Mouse (Mus musculus) embryonic stem cell, embryonic (primary cell): ENCODE results near the gene Pbrm1.

Experiments used
- CTCF ChIA-PET, 4 experiments: fragments of 300-600 bp in 2 of 4; fragments of 350-600 bp in 2 of 4; sonication (Branson Sonifier 250); formaldehyde crosslinking; loops; one replicate each; lab custom pipeline; 2022; ENCODE audit warnings: inconsistent platforms in 2 of 4; lab: Charles Lee
- POLR2A ChIA-PET, 4 experiments: fragments of 300-600 bp in 2 of 4; fragments of 350-600 bp in 2 of 4; sonication (Branson Sonifier 250); formaldehyde crosslinking; loops; one replicate each; lab custom pipeline; 2022; ENCODE audit warnings: antibody characterized with exemption in 4 of 4, inconsistent platforms in 1 of 4; lab: Charles Lee

The Pbrm1 gene

GRCm38 (mm10) chr14:31018860-31019291, at the start of gene Pbrm1, which contains the start of gene Gnl3:
TSS of gene Pbrm1 (plus strand) at chr14:31019138.
TSS of gene Gnl3 (minus strand) at chr14:31019152.
- CTCF ChIA-PET, result no interaction called here

GRCm38 (mm10) chr14:30974204-30974603, 44.7 kb upstream of the Pbrm1 start:
- POLR2A ChIA-PET, result no interaction called here
- CTCF ChIA-PET, result no interaction called here

More at GRCm38 (mm10) chr14:31018860-31019291, at the start of gene Pbrm1, which contains the start of gene Gnl3:
- POLR2A ChIA-PET, result interaction anchor here in 3 of 4 experiments (0.5 to 11.2 kb wide), 21 partner anchors 8 to 295 kb away, joined by 3 to 278 read pairs (median 6); partner anchors contain the start of genes Glt8d1 (in 2 of the 3), Spcs1 (in 2 of the 3) and Nek4 (in 1 of the 3)

GRCm38 (mm10) chr14:30976222-30976621, 42.7 kb upstream of the Pbrm1 start:
- ChIA-PET POLR2A (interaction anchor here in 1 of 4 experiments (0.6 kb wide), 1 partner anchor 13 kb away, joined by 3 read pairs; no protein-coding TSS in a partner anchor), CTCF (no interaction called here)

- ChIA-PET CTCF (no interaction called here), POLR2A (interaction anchor here in 3 of 4 experiments (0.6 to 3.5 kb wide), 24 partner anchors 7 to 1041 kb away, joined by 3 to 72 read pairs (median 6); partner anchors contain the start of genes Gnl3 (in 2 of the 3), Nek4 (in 2 of the 3), Pbrm1 (in 2 of the 3) and Nt5dc2 (in 1 of the 3))
These were observed 22.5 kb upstream of the Pbrm1 start for GRCm38 (mm10) chr14:30996417-30996816.

- CTCF ChIA-PET, result no interaction called here
- POLR2A ChIA-PET, result interaction anchor here in 3 of 4 experiments (1.1 to 9.2 kb wide), 5 partner anchors 10 to 374 kb away, joined by 3 to 278 read pairs (median 21); partner anchors contain the start of genes Gnl3 (in 2 of the 3), Pbrm1 (in 2 of the 3) and Prkcd (in 1 of the 3)
These were observed 18.6 kb upstream of the Pbrm1 start for GRCm38 (mm10) chr14:31000356-31000755.

- POLR2A ChIA-PET, result interaction anchor here in 3 of 4 experiments (0.6 to 9.2 kb wide), 18 partner anchors 10 to 421 kb away, joined by 3 to 278 read pairs (median 7); partner anchors contain the start of genes Gnl3 (in 2 of the 3), Pbrm1 (in 2 of the 3), Tmem110 (in 2 of the 3) and Nek4 (in 1 of the 3)
- CTCF ChIA-PET, result no interaction called here
These were observed 18.1 kb upstream of the Pbrm1 start for GRCm38 (mm10) chr14:31000816-31001306.

GRCm38 (mm10) chr14:31001307-31002205, 17.4 kb upstream of the Pbrm1 start, which contains the start of the genes Glt8d1 and Spcs1:
TSS of gene Glt8d1 (plus strand) at chr14:31001400.
TSS of gene Spcs1 (minus strand) at chr14:31001672.
- ChIA-PET CTCF (no interaction called here), POLR2A (interaction anchor here (0.6 to 9.2 kb wide), 38 partner anchors 9 to 522 kb away, joined by 3 to 278 read pairs (median 4); partner anchors contain the start of genes Gnl3 (in 2 of the 4), Nek4 (in 2 of the 4), Pbrm1 (in 2 of the 4) and Tmem110 (in 2 of the 4))

- POLR2A ChIA-PET, result interaction anchor here in 3 of 4 experiments (0.7 to 9.2 kb wide), 9 partner anchors 8 to 125 kb away, joined by 3 to 278 read pairs (median 4); partner anchors contain the start of genes Gnl3 (in 2 of the 3) and Pbrm1 (in 2 of the 3)
- CTCF ChIA-PET, result no interaction called here
These were observed 14.4 kb upstream of the Pbrm1 start for GRCm38 (mm10) chr14:31004527-31004926.

GRCm38 (mm10) chr14:31006779-31007178, 12.2 kb upstream of the Pbrm1 start:
- CTCF ChIA-PET, result no interaction called here
- POLR2A ChIA-PET, result interaction anchor here in 2 of 4 experiments (0.6 to 9.2 kb wide), 4 partner anchors 8 to 13 kb away, joined by 5 to 278 read pairs (median 74); partner anchors contain the start of genes Gnl3 (in 2 of the 2) and Pbrm1 (in 2 of the 2)

GRCm38 (mm10) chr14:31011588-31011987, 7.3 kb upstream of the Pbrm1 start:
- CTCF ChIA-PET, result interaction anchor here in 1 of 4 experiments (1.2 kb wide), 1 partner anchor 14 kb away, joined by 3 read pairs; no protein-coding TSS in a partner anchor
- POLR2A ChIA-PET, result interaction anchor here (0.8 to 11.2 kb wide), 16 partner anchors 8 to 154 kb away, joined by 3 to 278 read pairs (median 6); partner anchors contain the start of genes Glt8d1 (in 3 of the 4), Spcs1 (in 3 of the 4), Nek4 (in 1 of the 4) and Smim4 (in 1 of the 4)

GRCm38 (mm10) chr14:31013928-31014327, 5.0 kb upstream of the Pbrm1 start:
- POLR2A ChIA-PET, result interaction anchor here in 3 of 4 experiments (0.6 to 11.2 kb wide), 25 partner anchors 8 to 1337 kb away, joined by 3 to 278 read pairs (median 4); partner anchors contain the start of genes Glt8d1 (in 3 of the 3) and Spcs1 (in 3 of the 3)
- CTCF ChIA-PET, result no interaction called here

- CTCF ChIA-PET, result no interaction called here
- POLR2A ChIA-PET, result interaction anchor here in 3 of 4 experiments (0.5 to 11.2 kb wide), 14 partner anchors 11 to 180 kb away, joined by 3 to 278 read pairs (median 4); partner anchors contain the start of genes Glt8d1 (in 2 of the 3), Spcs1 (in 2 of the 3) and Nek4 (in 1 of the 3)
These were observed 2.9 kb upstream of the Pbrm1 start for GRCm38 (mm10) chr14:31016063-31016462.

GRCm38 (mm10) chr14:31017854-31018253, 1.1 kb upstream of the Pbrm1 start:
- POLR2A ChIA-PET, result interaction anchor here in 3 of 4 experiments (0.5 to 11.2 kb wide), 21 partner anchors 8 to 691 kb away, joined by 3 to 278 read pairs (median 7); partner anchors contain the start of genes Glt8d1 (in 3 of the 3), Spcs1 (in 3 of the 3) and Smim4 (in 1 of the 3)
- CTCF ChIA-PET, result no interaction called here

GRCm38 (mm10) chr14:31019331-31020205, 630 bp downstream of the Pbrm1 start:
- POLR2A ChIA-PET, result interaction anchor here (0.5 to 11.2 kb wide), 37 partner anchors 7 to 1116 kb away, joined by 3 to 141 read pairs (median 4); partner anchors contain the start of genes Glt8d1 (in 2 of the 4), Nek4 (in 2 of the 4) and Spcs1 (in 2 of the 4)
- CTCF ChIA-PET, result no interaction called here

GRCm38 (mm10) chr14:31022579-31022978, 3.6 kb downstream of the Pbrm1 start:
- CTCF ChIA-PET, result no interaction called here
- POLR2A ChIA-PET, result interaction anchor here in 2 of 4 experiments (0.6 to 1.8 kb wide), 8 partner anchors 8 to 148 kb away, joined by 3 to 6 read pairs (median 4); no protein-coding TSS in a partner anchor

- POLR2A ChIA-PET, result interaction anchor here in 2 of 4 experiments (0.7 to 5.1 kb wide), 11 partner anchors 8 to 74 kb away, joined by 3 to 34 read pairs (median 5); partner anchors contain the start of genes Gnl3 (in 2 of the 2), Pbrm1 (in 2 of the 2), Spcs1 (in 2 of the 2) and Glt8d1 (in 1 of the 2)
- CTCF ChIA-PET, result interaction anchor here in 1 of 4 experiments (0.8 kb wide), 1 partner anchor 15 kb away, joined by 3 read pairs; no protein-coding TSS in a partner anchor
These were observed 6.8 kb downstream of the Pbrm1 start for GRCm38 (mm10) chr14:31025785-31026184.
